Mouse (Mus musculus): ENCODE results near the gene Rab33a. TPM values are rescaled to one million over a fixed set of nuclear protein-coding genes. Genes with fewer than 3 reads are reported as not detected.

Gene Rab33a
- polyA plus RNA-seq, 1 experiment from 2014 or later: 74.8 TPM

GRCm38 (mm10) chrX:48521651-48522050 is 2.6 kb downstream of the Rab33a start:
- H3K9ac ChIP-seq (ENCODE audit: low read length): no peak overlapping the region
- no peak overlapping the region for H3K27ac ChIP-seq (ENCODE audit: low read depth, low read length)
- 87% methylated on average over 3 of the region's 3 CpGs for WGBS
- no peaks in the 10 kb centered on the region for H3K9me3 ChIP-seq (replicated peaks; ENCODE audit: control insufficient read depth, low read length)
- peak overlapping the region; percentile 67 for H3K4me2 ChIP-seq (ENCODE audit: low read length)
- ATAC-seq (no peak), DNase-seq (ENCODE audit: low spot score) (no peak)
- H3K27me3 ChIP-seq (replicated peaks; ENCODE audit: control insufficient read depth, insufficient read depth, low read length): no peaks in the 10 kb centered on the region
- no peaks in the 10 kb centered on the region for H3K36me3 ChIP-seq (ENCODE audit: control insufficient read depth, insufficient read depth, low read length)
- H3K4me1 ChIP-seq (ENCODE audit: control insufficient read depth, insufficient read depth, low read length): peaks cover 2% of the 10 kb centered on the region; the same call in 1 of the 2 replicates
- H3K4me3 ChIP-seq (ENCODE audit: low read depth, low read length): peak overlapping the region; percentile 45; the same call in 1 of the 2 replicates

DNA sequence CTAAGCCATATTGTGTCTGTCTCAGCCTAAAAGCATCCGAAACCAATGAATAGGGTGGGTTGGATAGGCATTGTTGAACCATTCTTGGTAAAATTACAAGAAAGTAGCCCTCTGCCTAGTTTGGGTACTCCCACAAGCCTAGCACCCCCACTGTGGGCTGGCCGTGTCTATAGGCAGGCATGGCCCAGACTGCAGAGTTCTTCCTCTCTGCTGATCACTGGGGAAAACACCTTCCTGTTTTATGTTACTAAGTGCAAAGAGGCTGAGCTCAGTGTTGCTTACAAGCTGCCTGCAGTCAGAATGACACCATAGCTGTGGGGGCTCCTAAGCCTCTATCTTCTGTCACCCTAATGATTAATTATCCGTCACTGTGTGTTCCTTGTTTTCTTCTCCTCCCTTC is 4.4 kb downstream of the Rab33a start:
- H3K27me3 ChIP-seq (replicated peaks; ENCODE audit: control insufficient read depth, insufficient read depth, low read length): no peaks in the 10 kb centered on the region
- H3K27ac ChIP-seq (ENCODE audit: low read depth, low read length): no peak overlapping the region
- 67% methylated on average over 3 of the region's 3 CpGs for WGBS
- H3K9me3 ChIP-seq (replicated peaks; ENCODE audit: control insufficient read depth, low read length): no peaks in the 10 kb centered on the region
- no peaks in the 10 kb centered on the region for H3K36me3 ChIP-seq (ENCODE audit: control insufficient read depth, insufficient read depth, low read length)
- no peak overlapping the region for H3K9ac ChIP-seq (ENCODE audit: low read length)
- no peak for ATAC-seq
- no peak overlapping the region for H3K4me3 ChIP-seq (ENCODE audit: low read depth, low read length)
- H3K4me2 ChIP-seq (ENCODE audit: low read length): peak overlapping the region; percentile 20; the same call in 1 of the 2 replicates
- H3K4me1 ChIP-seq (ENCODE audit: control insufficient read depth, insufficient read depth, low read length): peaks cover 2% of the 10 kb centered on the region; the same call in 1 of the 2 replicates
- DNase-seq (ENCODE audit: low spot score): no peak

DNA sequence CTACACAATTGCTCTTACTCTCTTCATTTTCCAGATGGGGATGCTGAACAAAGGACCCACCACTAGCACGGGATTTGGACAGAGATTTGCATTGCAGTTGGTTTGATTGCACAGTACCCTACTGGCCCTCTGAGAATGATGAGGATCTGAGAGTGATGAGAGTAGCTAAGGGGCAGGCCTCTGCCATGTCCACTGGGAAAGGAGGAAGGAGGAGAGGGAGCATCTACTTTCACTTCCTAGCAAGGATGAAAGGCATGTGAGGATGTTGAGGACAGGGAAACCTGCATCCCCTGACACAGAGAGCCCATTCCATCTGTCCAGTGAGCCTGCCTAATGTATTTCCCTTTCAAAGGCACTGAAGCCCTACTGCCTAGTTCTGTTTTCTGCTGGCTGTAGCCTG is 6.2 kb downstream of the Rab33a start:
- Histone ChIP-seq H3K9ac (ENCODE audit: low read length) (no peak overlapping the region), H3K9me3 (replicated peaks; ENCODE audit: control insufficient read depth, low read length) (no peaks in the 10 kb centered on the region), H3K27me3 (replicated peaks; ENCODE audit: control insufficient read depth, insufficient read depth, low read length) (no peaks in the 10 kb centered on the region), H3K4me1 (ENCODE audit: control insufficient read depth, insufficient read depth, low read length) (peaks cover 2% of the 10 kb centered on the region; the same call in 1 of the 2 replicates), H3K4me2 (ENCODE audit: low read length) (no peak overlapping the region), H3K27ac (ENCODE audit: low read depth, low read length) (no peak overlapping the region), H3K36me3 (ENCODE audit: control insufficient read depth, insufficient read depth, low read length) (peaks cover 8% of the 10 kb centered on the region; the same call in 1 of the 2 replicates), H3K4me3 (ENCODE audit: low read depth, low read length) (no peak overlapping the region)
- DNase-seq (ENCODE audit: low spot score) (no peak), ATAC-seq (no peak)
- WGBS: 67% methylated on average over 1 of the region's 1 CpGs

DNA sequence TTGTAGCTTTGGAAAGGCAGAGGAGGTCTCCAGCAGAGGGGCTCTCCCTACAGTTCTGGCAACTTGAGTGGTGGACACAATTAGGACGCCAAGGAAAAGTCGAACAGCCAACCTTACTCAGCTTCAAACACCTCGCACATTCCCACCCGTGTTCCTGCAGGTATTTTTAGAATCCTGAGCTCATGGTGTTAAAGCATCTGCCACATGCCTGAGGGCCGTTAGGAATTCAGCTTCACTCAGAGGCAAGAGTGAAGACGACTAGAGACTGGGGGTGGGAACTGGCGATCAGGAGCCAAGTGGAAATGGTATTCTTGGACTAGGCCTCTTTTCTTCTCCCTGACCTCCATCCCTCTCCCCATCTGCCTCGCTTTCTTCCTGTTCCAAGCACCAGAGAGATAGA is 6.8 kb downstream of the Rab33a start:
- Histone ChIP-seq H3K27ac (ENCODE audit: low read depth, low read length) (no peak overlapping the region), H3K27me3 (replicated peaks; ENCODE audit: control insufficient read depth, insufficient read depth, low read length) (no peaks in the 10 kb centered on the region), H3K9me3 (replicated peaks; ENCODE audit: control insufficient read depth, low read length) (no peaks in the 10 kb centered on the region), H3K4me2 (ENCODE audit: low read length) (no peak overlapping the region), H3K4me3 (ENCODE audit: low read depth, low read length) (no peak overlapping the region), H3K9ac (ENCODE audit: low read length) (no peak overlapping the region), H3K36me3 (ENCODE audit: control insufficient read depth, insufficient read depth, low read length) (peaks cover 9% of the 10 kb centered on the region; the same call in 1 of the 2 replicates), H3K4me1 (ENCODE audit: control insufficient read depth, insufficient read depth, low read length) (peaks cover 2% of the 10 kb centered on the region; the same call in 1 of the 2 replicates)
- no peak for DNase-seq (ENCODE audit: low spot score)
- WGBS: 66% methylated on average over 8 of the region's 8 CpGs
- ATAC-seq: no peak

GRCm38 (mm10) chrX:48526435-48526834 is 7.3 kb downstream of the Rab33a start:
- Histone ChIP-seq H3K9ac (ENCODE audit: low read length) (no peak overlapping the region), H3K4me1 (ENCODE audit: control insufficient read depth, insufficient read depth, low read length) (peaks cover 2% of the 10 kb centered on the region; the same call in 1 of the 2 replicates), H3K4me3 (ENCODE audit: low read depth, low read length) (no peak overlapping the region), H3K27me3 (replicated peaks; ENCODE audit: control insufficient read depth, insufficient read depth, low read length) (no peaks in the 10 kb centered on the region), H3K4me2 (ENCODE audit: low read length) (no peak overlapping the region), H3K27ac (ENCODE audit: low read depth, low read length) (no peak overlapping the region), H3K36me3 (ENCODE audit: control insufficient read depth, insufficient read depth, low read length) (peaks cover 9% of the 10 kb centered on the region; the same call in 1 of the 2 replicates), H3K9me3 (replicated peaks; ENCODE audit: control insufficient read depth, low read length) (no peaks in the 10 kb centered on the region)
- ATAC-seq (no peak), DNase-seq (ENCODE audit: low spot score) (no peak)
- 72% methylated on average over 2 of the region's 3 CpGs for WGBS

DNA sequence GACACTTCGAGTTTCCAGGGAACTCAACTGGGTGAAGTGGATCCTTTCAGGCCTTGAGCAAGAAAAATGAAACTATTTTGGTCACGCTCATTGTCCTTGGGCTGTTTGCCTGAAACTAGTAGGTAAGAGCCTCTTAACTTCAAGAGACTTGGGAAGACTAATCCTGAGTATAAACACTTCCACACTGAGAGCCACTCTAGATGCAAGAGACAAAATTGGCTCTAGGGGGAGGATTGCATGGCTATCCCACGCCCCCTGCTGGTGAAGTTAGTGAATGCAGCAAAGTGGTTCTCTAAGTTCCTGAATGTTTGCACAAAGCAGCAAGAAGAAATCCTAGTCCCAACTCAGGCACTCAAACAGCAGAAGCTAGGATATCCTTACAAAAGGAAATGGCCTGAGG is 13.1 kb downstream of the Rab33a start:
- 40% methylated on average over 3 of the region's 3 CpGs for WGBS
- Histone ChIP-seq H3K36me3 (ENCODE audit: control insufficient read depth, insufficient read depth, low read length) (peaks cover 9% of the 10 kb centered on the region; the same call in 1 of the 2 replicates), H3K27ac (ENCODE audit: low read depth, low read length) (no peak overlapping the region), H3K4me3 (ENCODE audit: low read depth, low read length) (no peak overlapping the region), H3K9me3 (replicated peaks; ENCODE audit: control insufficient read depth, low read length) (no peaks in the 10 kb centered on the region), H3K9ac (ENCODE audit: low read length) (no peak overlapping the region), H3K27me3 (replicated peaks; ENCODE audit: control insufficient read depth, insufficient read depth, low read length) (no peaks in the 10 kb centered on the region), H3K4me1 (ENCODE audit: control insufficient read depth, insufficient read depth, low read length) (no peaks in the 10 kb centered on the region), H3K4me2 (ENCODE audit: low read length) (no peak overlapping the region)
- peak; percentile 57; the same call in 1 of the 2 replicates for ATAC-seq
- peak; percentile 75 for DNase-seq (ENCODE audit: low spot score)

Other genes with a start within 250 kb of the Rab33a start
- gene Bcorl1, start 177.9 kb upstream of the Rab33a start, polyA plus RNA-seq (2014; fragmentation: Nextera tagmentation; extraction: Ambion mirVana): 4.7 and 6.6 TPM in 2 replicates
- 0.57 and 0.69 TPM in 2 replicates for gene Elf4, start 56.2 kb upstream of the Rab33a start, polyA plus RNA-seq (2014; fragmentation: Nextera tagmentation; extraction: Ambion mirVana)
- gene Aifm1, start 5.7 kb upstream of the Rab33a start, polyA plus RNA-seq (2014; fragmentation: Nextera tagmentation; extraction: Ambion mirVana): 46.0 and 49.9 TPM in 2 replicates
- gene Zfp280c, start 75.2 kb downstream of the Rab33a start, polyA plus RNA-seq (2014; fragmentation: Nextera tagmentation; extraction: Ambion mirVana): 12.4 and 16.3 TPM in 2 replicates
- gene Slc25a14, start 104.1 kb downstream of the Rab33a start, polyA plus RNA-seq (2014; fragmentation: Nextera tagmentation; extraction: Ambion mirVana): 48.6 and 52.7 TPM in 2 replicates
- gene Gpr119, start 155.2 kb downstream of the Rab33a start, polyA plus RNA-seq (2014; fragmentation: Nextera tagmentation; extraction: Ambion mirVana): not detected in 2 replicates
- 23.8 and 27.6 TPM in 2 replicates for gene Rbmx2, start 175.7 kb downstream of the Rab33a start, polyA plus RNA-seq (2014; fragmentation: Nextera tagmentation; extraction: Ambion mirVana)

All from forebrain, embryonic 14.5 days (tissue).